Mouse (Mus musculus) limb, embryonic 13.5 days (tissue): ENCODE measurements at regions not wholly inside any gene's neighbourhood (a gene's known extent, or its start where the extent isn't known, plus 50 kb on each side); places are given as distances from the start of the nearest gene placed in this dataset.

Experiments used
- ATAC-seq: fragments of 200-750 bp; cut with Nextera tagmentation; 2 replicates; pipeline ENCODE4 v1.8.0; 2017; ENCODE audit warnings: low read depth, moderate number of reproducible peaks, moderate TSS enrichment; ENCODE audit not compliant: low FRiP score
- H3K27ac ChIP-seq: fragments of 300-500 bp; sonication (generic); 2 replicates; pipeline ENCODE4 v1.5.1; 2015; ENCODE audit warnings: inconsistent platforms, mild to moderate bottlenecking, moderate library complexity
- H3K27me3 ChIP-seq: fragments of 300-500 bp; sonication (generic); 2 replicates; pipeline ENCODE4 v1.6.1; 2015; ENCODE audit warnings: mild to moderate bottlenecking, inconsistent platforms
- H3K36me3 ChIP-seq: fragments of 300-500 bp; sonication (generic); 2 replicates; pipeline ENCODE4 v1.6.1; 2015; ENCODE audit warnings: inconsistent platforms, mild to moderate bottlenecking, moderate library complexity
- H3K4me1 ChIP-seq: fragments of 300-500 bp; sonication (generic); 2 replicates; pipeline ENCODE4 v1.6.1; 2015; ENCODE audit warnings: inconsistent platforms
- H3K4me2 ChIP-seq: fragments of 300-500 bp; sonication (generic); replicated peaks from 2 replicates; pipeline ENCODE4 v1.6.1; 2015; ENCODE audit warnings: inconsistent platforms, mild to moderate bottlenecking, moderate library complexity
- H3K4me3 ChIP-seq: fragments of 300-500 bp; sonication (generic); 2 replicates; pipeline ENCODE4 v1.5.1; 2015; ENCODE audit warnings: moderate library complexity, mild to moderate bottlenecking, inconsistent platforms
- H3K9ac ChIP-seq: fragments of 300-500 bp; sonication (generic); 2 replicates; pipeline ENCODE4 v1.6.1; 2015; ENCODE audit warnings: mild to moderate bottlenecking, inconsistent platforms
- H3K9me3 ChIP-seq: fragments of 300-500 bp; sonication (generic); 2 replicates; pipeline ENCODE4 v1.6.1; 2016; ENCODE audit warnings: inconsistent platforms
- WGBS: fragments of 180-500 bp; shearing (Covaris S2); methylation state at CpG from one replicate; pipeline ENCODE4 v1.1.7; 2015; 5-methylcytosine and 5-hydroxymethylcytosine counted together

DNA sequence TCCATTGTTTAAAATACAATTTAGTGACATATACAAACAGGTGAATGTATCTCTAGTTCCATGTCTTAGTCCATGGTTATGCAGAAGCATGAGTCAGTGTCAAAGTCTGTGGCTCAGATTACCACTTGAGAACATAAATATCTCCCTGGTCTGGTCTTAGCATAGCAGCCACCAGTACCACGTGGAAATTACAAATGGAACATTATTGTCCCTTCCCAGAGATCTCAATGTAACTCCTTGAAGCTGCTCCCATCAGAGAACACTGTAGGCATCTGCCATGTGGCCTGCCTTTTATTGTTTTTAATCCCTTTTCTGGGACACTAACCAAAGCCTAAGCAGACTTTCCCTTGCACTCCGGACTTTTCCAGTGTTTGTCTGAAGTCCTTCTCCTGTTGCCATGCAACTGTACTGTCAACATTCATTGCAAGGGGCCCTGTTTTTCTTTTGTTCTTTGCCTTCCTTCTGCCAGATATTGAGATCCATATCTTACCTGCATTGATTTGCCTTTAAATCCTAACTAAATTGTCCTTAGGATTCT is 217.7 kb upstream of the Reg3g start:
- Histone ChIP-seq H3K36me3 (no peaks in the 10 kb centered on the region), H3K4me1 (no peaks in the 10 kb centered on the region), H3K27ac (no peak overlapping the region), H3K27me3 (no peaks in the 10 kb centered on the region), H3K9me3 (no peaks in the 10 kb centered on the region), H3K4me2 (no peak overlapping the region), H3K9ac (no peak overlapping the region), H3K4me3 (no peak overlapping the region)
- ATAC-seq = peak; percentile 40; the same call in 1 of the 2 replicates
- whole genome bisulfite sequencing = 49% methylated on average over 2 of the region's 2 CpGs

DNA sequence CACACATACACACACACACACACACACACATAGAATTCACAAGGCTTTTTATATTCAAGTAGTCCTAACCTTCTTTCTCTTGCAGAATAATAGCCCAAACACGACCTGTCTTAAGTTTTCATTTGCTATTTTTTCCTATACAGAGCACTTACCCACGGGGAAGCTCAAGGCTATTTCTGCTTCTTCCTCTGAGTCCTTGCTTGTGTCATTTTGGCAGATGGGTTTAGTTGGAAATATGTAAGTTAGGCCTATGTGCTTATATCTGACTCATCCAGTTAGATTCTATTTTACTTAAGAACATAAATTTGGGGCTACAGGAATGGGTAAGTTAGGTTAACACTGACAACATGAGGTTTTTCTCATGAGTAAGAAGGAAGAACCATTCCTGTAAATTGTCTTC is 182.0 kb upstream of the Reg3g start:
- H3K27ac ChIP-seq = no peak overlapping the region

More for the DNA sequence above, 182.0 kb upstream of the Reg3g start:
- Histone ChIP-seq H3K36me3 (no peaks in the 10 kb centered on the region), H3K27me3 (no peaks in the 10 kb centered on the region), H3K4me1 (no peaks in the 10 kb centered on the region), H3K9ac (no peak overlapping the region), H3K9me3 (no peaks in the 10 kb centered on the region), H3K4me3 (no peak overlapping the region), H3K4me2 (no peak overlapping the region)
- 79% methylated on average over 2 of the region's 2 CpGs for WGBS
- no peak for ATAC-seq
